In the genomic region with DNA sequence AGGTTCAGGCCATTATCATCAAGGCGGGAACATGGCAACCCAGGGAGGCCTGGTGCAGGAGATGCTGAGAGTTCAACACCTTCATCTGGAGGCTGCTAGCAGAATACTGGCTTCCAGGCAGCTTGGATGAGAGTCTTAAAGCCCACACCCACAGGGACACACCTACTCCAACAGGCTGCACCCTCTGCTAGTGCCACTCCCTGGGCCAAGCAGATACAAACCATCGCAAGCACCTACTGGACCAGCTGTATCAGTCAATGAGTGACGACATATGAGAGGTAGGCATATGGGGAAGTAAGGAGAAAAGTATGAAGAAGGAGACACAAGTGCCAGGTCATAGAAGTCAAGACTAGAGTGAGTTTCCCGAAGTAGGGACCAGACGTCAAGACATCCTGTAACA, we compare ENCODE assay signal across 25 mouse cellular contexts. TPM values are rescaled to one million over a fixed set of nuclear protein-coding genes. Genes with fewer than 3 reads are reported as not detected.
DNase-seq lines count a peak whose midpoint lies in the region; ATAC-seq lines count a peak whose summit lies in the region.
"Had no signal": no experiment of that assay in that cellular context is flagged by ENCODE, and none has a peak within 500 bp of the region (broad histone marks: within the 10 kb centered on the region; RNA-seq: fewer than 3 reads in every experiment).

No protein-coding gene starts in this region.

- no peaks in the 10 kb centered on the region for H3K27me3 ChIP-seq in liver, embryonic 12.5 days (replicated peaks)
- H3K27me3 ChIP-seq: embryonic facial prominence, embryonic 13.5 days; stomach, embryonic 15.5 days had no signal

- peak overlapping the region; percentile 60 for H3K9ac ChIP-seq in liver, embryonic 12.5 days
- H3K9ac ChIP-seq: embryonic facial prominence, embryonic 13.5 days; hindbrain, embryonic 14.5 days; stomach, embryonic 15.5 days had no signal

- 52% methylated on average over 5 of the region's 5 CpGs for WGBS in liver, embryonic 12.5 days (ENCODE audit: insufficient replicate concordance)

- H3K9me3 ChIP-seq in liver, embryonic 12.5 days (replicated peaks): no peaks in the 10 kb centered on the region
- H3K9me3 ChIP-seq: embryonic facial prominence, embryonic 13.5 days; midbrain, embryonic 10.5 days; stomach, embryonic 15.5 days had no signal

- H3K4me2 ChIP-seq in liver, embryonic 12.5 days: peak overlapping the region; percentile 64
- H3K4me2 ChIP-seq: embryonic facial prominence, embryonic 13.5 days; hindbrain, embryonic 14.5 days; stomach, embryonic 15.5 days had no signal

- peaks cover 69% of the 10 kb centered on the region for H3K4me1 ChIP-seq in liver, embryonic 12.5 days

- DNase-seq in spleen, adult 12 weeks (ENCODE audit: low spot score): peak; percentile 44
- no peak for DNase-seq in spleen, adult 18-20 months
- DNase-seq in spleen, postnatal 10 days (ENCODE audit: low spot score in 2 of 2): peak; percentile 61 to 74
- no peak for DNase-seq in kidney, postnatal 14 days
- no peak for DNase-seq in adrenal gland, adult (ENCODE audit: inconsistent age in 2 of 2, low spot score in 1 of 2)
- no peak for DNase-seq in B cell, adult 2 months
- DNase-seq: cerebellum, adult 8-10 months; cerebellum, postnatal 36 days; embryo, embryonic 11 days; gastrocnemius, postnatal 10 days; heart, postnatal 4 days; kidney, adult 18-20 months; lung, adult 18-20 months; lung, postnatal 10 days; thymus, adult 18-20 months; thymus, postnatal 36 days had no signal

- H3K4me3 ChIP-seq in liver, embryonic 12.5 days: peak overlapping the region; percentile 34
- H3K4me3 ChIP-seq: embryonic facial prominence, embryonic 13.5 days; midbrain, embryonic 10.5 days; stomach, embryonic 15.5 days had no signal

- H3K36me3 ChIP-seq in liver, embryonic 12.5 days: peaks cover 10% of the 10 kb centered on the region
- H3K36me3 ChIP-seq: stomach, embryonic 15.5 days had no signal

- ATAC-seq in liver, embryonic 12.5 days: peak; percentile 71
- ATAC-seq: CD4-positive, CD25-positive, alpha-beta regulatory T cell, adult 4 months; forebrain, embryonic 16.5 days; inflammation-experienced regulatory T-cells, adult 6 months had no signal

- peak overlapping the region; percentile 95 for H3K27ac ChIP-seq in liver, embryonic 12.5 days
- H3K27ac ChIP-seq: embryonic facial prominence, embryonic 13.5 days; hindbrain, embryonic 14.5 days; kidney, postnatal 0 days; midbrain, embryonic 10.5 days; stomach, embryonic 15.5 days had no signal

RNA-seq across cellular contexts. Expression of a gene that starts 3.3 kb away (rescaled TPM):
- polyA plus RNA-seq in liver, embryonic 12.5 days (2016; fragmentation: Nextera tagmentation; extraction: Ambion mirVana): 44.1 and 46.7 TPM in 2 replicates

RNA-seq across cellular contexts. Expression of a gene that starts 4.2 kb away (rescaled TPM):
- 32.6 and 33.7 TPM in 2 replicates for polyA plus RNA-seq in liver, embryonic 12.5 days (2016; fragmentation: Nextera tagmentation; extraction: Ambion mirVana)

RNA-seq across cellular contexts. Expression of a gene that starts 12.7 kb away (rescaled TPM):
- polyA plus RNA-seq in liver, embryonic 12.5 days (2016; fragmentation: Nextera tagmentation; extraction: Ambion mirVana): 0.72 and 1.5 TPM in 2 replicates

RNA-seq across cellular contexts. Expression of a gene that starts 45.8 kb away (rescaled TPM):
- polyA plus RNA-seq in liver, embryonic 12.5 days (2016; fragmentation: Nextera tagmentation; extraction: Ambion mirVana): 24.6 and 25.0 TPM in 2 replicates

RNA-seq across cellular contexts. Expression of a gene that starts 45.9 kb away (rescaled TPM):
- polyA plus RNA-seq in liver, embryonic 12.5 days (2016; fragmentation: Nextera tagmentation; extraction: Ambion mirVana): 107 and 110 TPM in 2 replicates

Comparison
In these comparisons a context has a peak if more than half of its experiments do, and no peak if none do; other contexts are left out.
1. DNase-seq: peak in spleen, adult 12 weeks (single experiment) and spleen, postnatal 10 days (2 of 2); none in spleen, adult 18-20 months (0 of 2), kidney, postnatal 14 days (single experiment), adrenal gland, adult (0 of 2) and B cell, adult 2 months (0 of 2).